Mouse (Mus musculus): ENCODE measurements around the gene Ucp3. TPM values are rescaled to one million over a fixed set of nuclear protein-coding genes. Genes with fewer than 3 reads are reported as not detected.

The Ucp3 gene
- polyA plus RNA-seq, 1 experiment from 2014 or later, result not detected

- no peaks in the 10 kb centered on the region for H3K4me1 ChIP-seq (replicated peaks; ENCODE audit: control insufficient read depth, insufficient read depth, low read length)
- no peak overlapping the region for H3K4me3 ChIP-seq (replicated peaks; ENCODE audit: low read length)
- no peak overlapping the region for H3K27ac ChIP-seq (ENCODE audit: low read length)
- H3K9me3 ChIP-seq (ENCODE audit: control insufficient read depth, low read length), result no peaks in the 10 kb centered on the region
- no peak overlapping the region for H3K9ac ChIP-seq (replicated peaks; ENCODE audit: low read depth, low read length)
- ATAC-seq, result no peak
- WGBS, result 77% methylated on average over 3 of the region's 3 CpGs
- no peak overlapping the region for H3K4me2 ChIP-seq (ENCODE audit: low read length)
- no peaks in the 10 kb centered on the region for H3K36me3 ChIP-seq (ENCODE audit: control insufficient read depth, insufficient read depth)
- no peaks in the 10 kb centered on the region for H3K27me3 ChIP-seq (replicated peaks; ENCODE audit: control insufficient read depth, insufficient read depth, low read length)
Measured at GRCm38 (mm10) chr7:100522222-100522621, 49.4 kb downstream of the Ucp3 start.

- Histone ChIP-seq H3K9ac (replicated peaks; ENCODE audit: low read depth, low read length) (no peak overlapping the region), H3K27ac (ENCODE audit: low read length) (no peak overlapping the region), H3K9me3 (ENCODE audit: control insufficient read depth, low read length) (no peaks in the 10 kb centered on the region), H3K4me2 (ENCODE audit: low read length) (no peak overlapping the region), H3K27me3 (replicated peaks; ENCODE audit: control insufficient read depth, insufficient read depth, low read length) (no peaks in the 10 kb centered on the region), H3K4me3 (replicated peaks; ENCODE audit: low read length) (no peak overlapping the region), H3K36me3 (ENCODE audit: control insufficient read depth, insufficient read depth) (no peaks in the 10 kb centered on the region), H3K4me1 (replicated peaks; ENCODE audit: control insufficient read depth, insufficient read depth, low read length) (no peaks in the 10 kb centered on the region)
- ATAC-seq, result no peak
- WGBS, result 81% methylated on average over 8 of the region's 8 CpGs
Measured at GRCm38 (mm10) chr7:100524669-100525068, 51.9 kb downstream of the Ucp3 start.

GRCm38 (mm10) chr7:100530766-100531165, 58.0 kb downstream of the Ucp3 start:
- Histone ChIP-seq H3K27me3 (replicated peaks; ENCODE audit: control insufficient read depth, insufficient read depth, low read length) (no peaks in the 10 kb centered on the region), H3K36me3 (ENCODE audit: control insufficient read depth, insufficient read depth) (no peaks in the 10 kb centered on the region), H3K4me3 (replicated peaks; ENCODE audit: low read length) (no peak overlapping the region), H3K27ac (ENCODE audit: low read length) (no peak overlapping the region), H3K4me2 (ENCODE audit: low read length) (no peak overlapping the region), H3K4me1 (replicated peaks; ENCODE audit: control insufficient read depth, insufficient read depth, low read length) (no peaks in the 10 kb centered on the region), H3K9ac (replicated peaks; ENCODE audit: low read depth, low read length) (no peak overlapping the region), H3K9me3 (ENCODE audit: control insufficient read depth, low read length) (no peaks in the 10 kb centered on the region)
- WGBS, result 93% methylated on average over 5 of the region's 5 CpGs
- ATAC-seq, result no peak

GRCm38 (mm10) chr7:100533503-100533902, 60.7 kb downstream of the Ucp3 start:
- H3K4me2 ChIP-seq (ENCODE audit: low read length), result no peak overlapping the region
- WGBS, result 76% methylated on average over 2 of the region's 2 CpGs
- H3K9ac ChIP-seq (replicated peaks; ENCODE audit: low read depth, low read length), result no peak overlapping the region
- no peaks in the 10 kb centered on the region for H3K36me3 ChIP-seq (ENCODE audit: control insufficient read depth, insufficient read depth)
- no peak overlapping the region for H3K4me3 ChIP-seq (replicated peaks; ENCODE audit: low read length)
- H3K9me3 ChIP-seq (ENCODE audit: control insufficient read depth, low read length), result no peaks in the 10 kb centered on the region
- no peak for ATAC-seq
- peaks cover 10% of the 10 kb centered on the region for H3K4me1 ChIP-seq (replicated peaks; ENCODE audit: control insufficient read depth, insufficient read depth, low read length)
- H3K27me3 ChIP-seq (replicated peaks; ENCODE audit: control insufficient read depth, insufficient read depth, low read length), result no peaks in the 10 kb centered on the region
- H3K27ac ChIP-seq (ENCODE audit: low read length), result no peak overlapping the region

GRCm38 (mm10) chr7:100534216-100534615, 61.4 kb downstream of the Ucp3 start:
- WGBS, result 87% methylated on average over 3 of the region's 3 CpGs
- Histone ChIP-seq H3K9ac (replicated peaks; ENCODE audit: low read depth, low read length) (no peak overlapping the region), H3K36me3 (ENCODE audit: control insufficient read depth, insufficient read depth) (peaks cover 3% of the 10 kb centered on the region; the same call in 1 of the 2 replicates), H3K9me3 (ENCODE audit: control insufficient read depth, low read length) (no peaks in the 10 kb centered on the region), H3K27me3 (replicated peaks; ENCODE audit: control insufficient read depth, insufficient read depth, low read length) (no peaks in the 10 kb centered on the region), H3K4me3 (replicated peaks; ENCODE audit: low read length) (no peak overlapping the region), H3K27ac (ENCODE audit: low read length) (no peak overlapping the region), H3K4me1 (replicated peaks; ENCODE audit: control insufficient read depth, insufficient read depth, low read length) (peaks cover 10% of the 10 kb centered on the region), H3K4me2 (ENCODE audit: low read length) (no peak overlapping the region)
- ATAC-seq, result no peak

GRCm38 (mm10) chr7:100535831-100536230, 63.0 kb downstream of the Ucp3 start:
- H3K4me3 ChIP-seq (replicated peaks; ENCODE audit: low read length), result no peak overlapping the region
- H3K27ac ChIP-seq (ENCODE audit: low read length), result no peak overlapping the region
- H3K9me3 ChIP-seq (ENCODE audit: control insufficient read depth, low read length), result no peaks in the 10 kb centered on the region
- WGBS, result 76% methylated on average over 2 of the region's 2 CpGs
- no peaks in the 10 kb centered on the region for H3K27me3 ChIP-seq (replicated peaks; ENCODE audit: control insufficient read depth, insufficient read depth, low read length)
- H3K36me3 ChIP-seq (ENCODE audit: control insufficient read depth, insufficient read depth), result peaks cover 12% of the 10 kb centered on the region
- no peak for ATAC-seq
- H3K4me1 ChIP-seq (replicated peaks; ENCODE audit: control insufficient read depth, insufficient read depth, low read length), result peaks cover 10% of the 10 kb centered on the region
- no peak overlapping the region for H3K4me2 ChIP-seq (ENCODE audit: low read length)
- no peak overlapping the region for H3K9ac ChIP-seq (replicated peaks; ENCODE audit: low read depth, low read length)

Other genes starting within 250 kb of the Ucp3 start
- 14.1 and 16.6 TPM in 2 replicates for gene Pgm2l1, start 245.6 kb upstream of the Ucp3 start, polyA plus RNA-seq (2015; fragmentation: Nextera tagmentation; extraction: Ambion mirVana)
- gene P4ha3, start 187.5 kb upstream of the Ucp3 start, polyA plus RNA-seq (2015; fragmentation: Nextera tagmentation; extraction: Ambion mirVana), result 1.9 and 2.9 TPM in 2 replicates
- gene C2cd3, start 100.8 kb upstream of the Ucp3 start, polyA plus RNA-seq (2015; fragmentation: Nextera tagmentation; extraction: Ambion mirVana), result 28.9 and 29.1 TPM in 2 replicates
- 157 and 158 TPM in 2 replicates for gene Ppme1, start 100.7 kb upstream of the Ucp3 start, polyA plus RNA-seq (2015; fragmentation: Nextera tagmentation; extraction: Ambion mirVana)
- gene Ucp2, start 20.3 kb downstream of the Ucp3 start, polyA plus RNA-seq (2015; fragmentation: Nextera tagmentation; extraction: Ambion mirVana), result 42.3 and 49.6 TPM in 2 replicates
- 3.0 and 3.3 TPM in 2 replicates for gene Dnajb13, start 42.0 kb downstream of the Ucp3 start, polyA plus RNA-seq (2015; fragmentation: Nextera tagmentation; extraction: Ambion mirVana)
- 10.1 and 12.3 TPM in 2 replicates for gene Coa4, start 64.1 kb downstream of the Ucp3 start, polyA plus RNA-seq (2015; fragmentation: Nextera tagmentation; extraction: Ambion mirVana)
- gene Rab6a, start 134.4 kb downstream of the Ucp3 start, polyA plus RNA-seq (2015; fragmentation: Nextera tagmentation; extraction: Ambion mirVana), result 209 and 217 TPM in 2 replicates
- 70.1 and 73.5 TPM in 2 replicates for gene Mrpl48, start 135.3 kb downstream of the Ucp3 start, polyA plus RNA-seq (2015; fragmentation: Nextera tagmentation; extraction: Ambion mirVana)
- gene Plekhb1, start 189.4 kb downstream of the Ucp3 start, polyA plus RNA-seq (2015; fragmentation: Nextera tagmentation; extraction: Ambion mirVana), result 7.1 and 7.6 TPM in 2 replicates
- gene Fam168a, start 233.6 kb downstream of the Ucp3 start, polyA plus RNA-seq (2015; fragmentation: Nextera tagmentation; extraction: Ambion mirVana), result 118 and 119 TPM in 2 replicates